Mouse (Mus musculus): ENCODE results near the gene Tex28. TPM values are rescaled to one million over a fixed set of nuclear protein-coding genes. Genes with fewer than 3 reads are reported as not detected.
"Not testable (repeated sequence)": the region's sequence is repeated elsewhere in the genome, so short reads cannot be mapped to it uniquely, and the experiment has no call there.

The Tex28 gene
- total RNA-seq (2022): not detected

- DNase-seq (ENCODE audit: low spot score): no peak
Measured at GRCm38 (mm10) chrX:74167738-74168137, at the start of gene Tex28. Gene Tex28, minus strand, starts transcription at chrX:74167838.

GRCm38 (mm10) chrX:74203556-74203955, 35.9 kb upstream of the Tex28 start:
- no peak for DNase-seq (ENCODE audit: low spot score)

GRCm38 (mm10) chrX:74176959-74177358, 9.3 kb upstream of the Tex28 start, which contains the start of gene Tktl1:
Gene Tktl1, plus strand, starts transcription at chrX:74177259.
- no peak for DNase-seq (ENCODE audit: low spot score)

- DNase-seq (ENCODE audit: low spot score): not testable (repeated sequence)
Measured at GRCm38 (mm10) chrX:74135263-74135662, 32.4 kb downstream of the Tex28 start, which contains the start of gene Mecp2. Gene Mecp2, minus strand, starts transcription at chrX:74135363.

- no peak for DNase-seq (ENCODE audit: low spot score)
Measured at GRCm38 (mm10) chrX:74127164-74127563, 40.5 kb downstream of the Tex28 start, which contains the start of gene Opn1mw. Gene Opn1mw, plus strand, starts transcription at chrX:74127464.

GRCm38 (mm10) chrX:74124975-74125374, 42.7 kb downstream of the Tex28 start:
- DNase-seq (ENCODE audit: low spot score): no peak

GRCm38 (mm10) chrX:74115511-74115910, 52.1 kb downstream of the Tex28 start:
- DNase-seq (ENCODE audit: low spot score): peak; percentile 44

GRCm38 (mm10) chrX:74114036-74114435, 53.6 kb downstream of the Tex28 start:
- no peak for DNase-seq (ENCODE audit: low spot score)

GRCm38 (mm10) chrX:74108747-74109146, 58.9 kb downstream of the Tex28 start:
- no peak for DNase-seq (ENCODE audit: low spot score)

- DNase-seq (ENCODE audit: low spot score): no peak
Measured at GRCm38 (mm10) chrX:74105916-74106315, 61.7 kb downstream of the Tex28 start.

GRCm38 (mm10) chrX:74103457-74104188, 64.0 kb downstream of the Tex28 start:
- no peak for DNase-seq (ENCODE audit: low spot score)

Other genes with a start within 250 kb of the Tex28 start
- gene Arhgap4, start 246.0 kb downstream of the Tex28 start, total RNA-seq (2022): 1 to 10 TPM in 2 of 4 experiments, under 1 TPM in 2; 0.47 to 2.9 (median 1.3) TPM
- gene Naa10, start 245.9 kb downstream of the Tex28 start, total RNA-seq (2022): 10 to 100 TPM; 46.4 to 59.7 (median 56.5) TPM
- gene Renbp, start 237.0 kb downstream of the Tex28 start, total RNA-seq (2022): 1 to 10 TPM; 4.9 to 7.5 (median 6.1) TPM
- 10 to 100 TPM; 36.7 to 39.7 (median 39.7) TPM for gene Hcfc1, start 201.5 kb downstream of the Tex28 start, total RNA-seq (2022)
- 10 to 100 TPM; 56.3 to 66.4 (median 60.9) TPM for gene Irak1, start 143.9 kb downstream of the Tex28 start, total RNA-seq (2022)
- not detected for gene Opn1mw, start 40.4 kb downstream of the Tex28 start, total RNA-seq (2022)
- gene Mecp2, start 32.5 kb downstream of the Tex28 start, total RNA-seq (2022): 10 to 100 TPM; 25.3 to 36.9 (median 31.0) TPM
- not detected for gene Tktl1, start 9.4 kb upstream of the Tex28 start, total RNA-seq (2022)
- 10 to 100 TPM; 59.1 to 98.9 (median 79.2) TPM for gene Flna, start 82.0 kb upstream of the Tex28 start, total RNA-seq (2022)
- 10 to 100 TPM; 31.5 to 38.2 (median 33.4) TPM for gene Emd, start 86.8 kb upstream of the Tex28 start, total RNA-seq (2022)
- 100 to 1,000 TPM; 121 to 325 (median 211) TPM for gene Rpl10, start 103.0 kb upstream of the Tex28 start, total RNA-seq (2022)
- gene Taz, start 114.1 kb upstream of the Tex28 start, total RNA-seq (2022): 10 to 100 TPM; 47.1 to 63.2 (median 49.8) TPM
- 10 to 100 TPM; 17.7 to 20.0 (median 18.3) TPM for gene Dnase1l1, start 114.5 kb upstream of the Tex28 start, total RNA-seq (2022)
- 100 to 1,000 TPM; 130 to 144 (median 138) TPM for gene Atp6ap1, start 129.3 kb upstream of the Tex28 start, total RNA-seq (2022)
- gene Gdi1, start 137.2 kb upstream of the Tex28 start, total RNA-seq (2022): 10 to 100 TPM; 55.5 to 80.4 (median 71.0) TPM
- gene Fam50a, start 145.2 kb upstream of the Tex28 start, total RNA-seq (2022): 10 to 100 TPM; 22.7 to 28.1 (median 25.8) TPM
- 1 to 10 TPM in 1 of 4 experiments, under 1 TPM in 3; 0.19 to 1.4 (median 0.73) TPM for gene Plxna3, start 161.2 kb upstream of the Tex28 start, total RNA-seq (2022)
- 10 to 100 TPM; 24.0 to 33.2 (median 31.2) TPM for gene Lage3, start 185.8 kb upstream of the Tex28 start, total RNA-seq (2022)
- 10 to 100 TPM; 74.3 to 82.5 (median 80.1) TPM for gene Ubl4a, start 205.4 kb upstream of the Tex28 start, total RNA-seq (2022)
- gene Slc10a3, start 205.5 kb upstream of the Tex28 start, total RNA-seq (2022): 1 to 10 TPM; 4.0 to 6.7 (median 5.8) TPM
- 10 to 100 TPM; 14.7 to 20.0 (median 18.1) TPM for gene Fam3a, start 225.4 kb upstream of the Tex28 start, total RNA-seq (2022)
- gene Ikbkg, start 225.5 kb upstream of the Tex28 start, total RNA-seq (2022): 10 to 100 TPM; 46.2 to 56.3 (median 49.5) TPM